Mouse (Mus musculus) testis, postnatal 14 days (tissue): ENCODE data around the gene Filip1l.

Experiments
- DNase-seq: peaks from one replicate; pipeline ENCODE4 v3.0.0; 2021; ENCODE audit warnings: low spot score

Filip1l gene

DNA sequence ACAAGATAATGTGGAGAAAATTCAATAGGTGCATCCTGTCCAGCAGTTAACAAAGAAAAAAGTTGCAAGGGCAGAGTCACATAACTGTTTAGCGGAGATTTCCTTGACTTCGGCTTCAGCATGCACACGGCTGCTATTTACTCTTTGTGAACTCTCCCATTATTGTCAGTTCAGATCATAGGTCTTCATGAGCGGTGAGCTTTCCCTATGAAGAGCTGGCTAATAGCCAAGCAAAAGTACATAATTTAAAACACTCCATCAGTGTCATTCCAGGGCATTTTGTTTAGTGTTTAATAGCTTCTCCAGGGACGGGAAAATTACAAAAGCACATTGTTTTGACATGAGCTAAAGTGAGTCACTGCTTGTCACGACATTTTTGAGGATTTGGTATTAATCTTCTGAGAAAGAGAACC is 179.2 kb downstream of the Filip1l start:
- DNase-seq, result no peak

DNA sequence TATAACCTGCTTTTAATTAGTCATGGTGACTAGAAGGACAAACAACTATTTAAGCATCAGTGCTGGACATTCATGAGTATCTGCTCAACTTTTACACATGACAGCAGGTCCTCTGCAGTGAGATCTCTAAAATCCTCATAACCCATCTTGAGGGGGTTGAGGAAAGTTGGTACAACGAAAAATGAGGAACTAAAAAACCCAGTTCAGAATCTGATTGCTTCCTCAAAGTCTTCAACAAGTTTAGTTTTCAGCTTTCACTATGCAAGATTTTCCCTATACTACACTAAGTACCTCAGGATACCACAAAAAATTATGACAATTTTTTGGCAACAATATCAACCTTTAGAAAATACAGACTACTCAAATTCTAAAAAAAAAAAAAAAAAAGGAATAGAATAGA is 181.5 kb downstream of the Filip1l start:
- DNase-seq, result no peak

DNA sequence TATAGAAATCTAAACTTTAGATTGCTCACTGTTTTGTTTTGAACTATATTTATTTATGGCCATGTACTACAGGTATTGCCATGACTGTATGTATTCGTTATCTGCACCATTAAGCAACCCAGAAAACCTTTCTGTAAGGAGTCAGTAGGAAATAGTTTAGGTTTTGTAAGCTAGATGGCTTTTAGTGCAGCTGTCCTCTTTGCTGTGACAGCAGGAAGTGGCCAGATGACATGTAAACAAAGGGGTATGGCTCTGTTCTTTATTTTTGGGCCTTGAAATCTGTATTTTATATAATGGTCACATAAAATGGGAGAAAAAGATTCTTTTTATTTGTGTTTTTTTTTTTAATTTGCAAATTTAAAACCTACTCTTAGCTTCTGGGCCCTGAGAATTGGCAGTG is 181.9 kb downstream of the Filip1l start:
- no peak for DNase-seq

DNA sequence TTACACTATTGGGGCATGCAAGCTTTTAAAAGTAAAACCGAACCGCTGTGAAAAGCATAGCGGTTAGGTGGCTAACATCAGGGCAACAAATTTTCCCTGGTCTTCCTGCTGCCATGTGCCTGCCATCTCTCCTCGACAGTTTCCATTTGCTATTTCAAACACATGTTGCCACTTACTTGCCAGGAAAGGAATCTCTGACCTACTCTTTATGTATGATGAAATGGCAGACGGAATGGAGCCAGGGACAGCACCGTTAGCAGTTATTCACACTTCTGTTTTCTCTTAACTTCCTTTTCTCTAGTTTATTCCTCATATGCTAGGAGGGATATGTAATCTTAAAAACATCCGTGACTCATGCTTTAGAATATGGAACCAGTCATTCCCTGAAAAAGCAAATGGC is 183.6 kb downstream of the Filip1l start:
- DNase-seq, result no peak

DNA sequence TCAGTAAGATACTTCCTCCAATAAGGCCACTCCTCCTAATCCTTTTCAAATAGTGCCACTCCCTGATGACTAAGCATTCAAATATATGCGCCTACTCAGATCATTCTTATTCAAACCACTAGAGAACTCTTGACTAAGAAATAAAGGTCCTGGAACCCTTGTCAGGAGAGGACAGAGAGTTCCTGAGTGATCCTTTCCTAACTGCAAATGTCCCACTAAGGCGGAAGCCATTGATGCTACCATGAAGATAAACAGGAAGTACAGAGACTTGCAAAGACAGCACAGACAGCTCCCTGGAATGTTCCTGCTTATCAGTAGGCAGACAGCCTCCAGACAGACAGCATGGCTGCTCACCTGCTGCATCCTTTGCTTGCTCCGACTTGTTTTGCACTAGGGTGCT is 190.3 kb downstream of the Filip1l start:
- DNase-seq, result no peak

DNA sequence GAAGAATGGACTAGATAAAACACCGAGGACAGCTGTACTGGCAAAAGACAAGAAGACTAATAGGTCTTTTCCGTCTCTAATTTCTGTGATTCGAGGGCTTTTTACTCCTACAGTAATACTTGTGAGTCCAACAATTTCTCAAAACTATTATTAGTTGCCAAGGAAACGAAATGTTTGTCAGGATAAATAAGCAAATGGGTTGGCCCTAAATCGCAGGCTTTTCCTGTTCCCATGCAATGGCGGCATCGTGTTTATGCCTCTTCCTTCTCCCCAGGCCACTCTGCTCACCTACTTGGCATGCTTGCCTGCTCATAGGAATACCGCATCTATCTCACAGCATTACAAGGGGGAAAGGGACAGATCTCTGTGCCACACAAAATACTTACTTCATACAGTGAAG is 191.5 kb downstream of the Filip1l start:
- no peak for DNase-seq

DNA sequence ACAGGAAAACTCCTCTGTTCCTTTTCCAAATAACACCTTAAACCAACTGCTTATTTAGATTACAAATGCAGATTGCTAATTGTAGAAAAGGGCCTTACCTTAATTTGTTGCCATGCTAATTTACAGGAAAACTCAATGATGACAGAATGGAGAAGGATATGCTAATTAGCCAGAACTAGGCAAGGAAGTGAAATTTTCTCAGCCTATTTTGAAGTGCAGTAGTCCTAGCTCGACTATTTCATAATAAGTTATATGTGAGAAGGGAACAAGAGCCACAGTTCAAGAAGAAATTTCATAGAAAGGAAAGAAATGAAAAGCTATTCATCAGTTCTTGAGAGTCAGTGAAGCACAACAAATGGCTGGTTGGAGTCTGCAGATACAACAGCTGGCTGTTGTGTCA is 193.5 kb downstream of the Filip1l start:
- DNase-seq, result no peak

DNA sequence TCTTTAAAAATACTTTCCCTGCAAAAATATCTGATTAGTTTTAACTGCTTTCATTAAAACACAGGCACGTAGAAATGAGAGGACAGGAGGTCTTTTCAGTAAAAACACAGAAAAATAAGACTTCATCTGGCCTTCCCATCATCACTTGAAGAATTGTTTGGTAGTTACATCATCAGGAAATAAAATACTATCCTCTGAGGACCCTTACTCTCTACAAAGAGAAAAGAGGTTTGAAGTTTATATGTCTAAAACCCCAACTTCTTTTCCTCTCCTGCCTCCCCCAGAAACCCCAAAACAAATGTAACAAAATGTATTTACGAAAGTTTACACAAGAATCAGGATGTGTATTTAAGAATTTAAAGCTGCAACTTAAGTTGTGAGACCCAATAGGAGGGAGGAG is 195.7 kb downstream of the Filip1l start:
- no peak for DNase-seq

DNA sequence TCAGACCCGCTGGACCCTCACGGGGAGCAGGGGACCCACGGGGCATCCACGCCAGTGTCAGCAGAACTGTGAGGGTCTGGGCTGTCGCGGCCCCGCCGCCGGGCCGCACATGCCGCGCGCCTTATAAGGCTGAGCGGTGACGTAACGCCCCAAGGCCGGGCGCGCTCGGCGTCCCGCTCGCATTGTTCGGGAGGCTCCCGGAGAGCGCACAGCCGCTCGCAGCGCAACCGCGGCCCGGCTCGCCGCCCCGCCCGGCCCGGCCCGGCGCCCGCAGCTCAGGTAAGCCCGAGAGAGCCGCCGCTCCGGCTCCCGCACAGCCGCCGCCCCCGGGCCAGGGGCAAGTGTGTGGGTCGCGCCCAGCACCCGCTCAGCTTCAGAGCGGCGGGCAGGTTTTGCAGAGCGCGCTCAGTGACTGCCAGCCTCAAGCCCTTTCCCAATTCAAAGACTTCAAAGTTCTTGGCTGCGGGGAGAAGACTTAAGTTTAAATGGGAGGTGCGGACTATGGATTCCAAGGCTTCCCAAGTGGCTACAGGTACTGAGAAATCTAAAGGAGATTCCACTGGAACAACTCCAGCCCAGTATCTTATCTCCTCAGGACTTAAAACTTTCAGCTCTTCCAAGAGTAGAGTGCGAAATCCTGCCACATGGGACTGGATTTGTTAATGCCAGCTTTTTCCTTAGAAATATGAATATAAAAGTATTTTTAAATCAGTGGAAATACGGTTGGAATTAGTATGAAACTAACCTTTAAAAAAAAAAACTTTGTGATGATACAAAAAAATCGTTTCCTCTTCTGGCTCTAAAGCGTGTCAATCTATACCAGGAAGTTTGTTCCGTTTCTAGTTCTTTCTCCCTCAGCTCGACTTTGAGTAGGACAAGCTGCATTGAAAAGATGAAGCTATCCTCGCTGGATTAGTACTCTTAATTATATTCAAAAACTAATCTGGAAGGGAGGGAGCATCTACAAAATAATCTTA is 196.5 kb downstream of the Filip1l start:
- DNase-seq, result peak; percentile 83

DNA sequence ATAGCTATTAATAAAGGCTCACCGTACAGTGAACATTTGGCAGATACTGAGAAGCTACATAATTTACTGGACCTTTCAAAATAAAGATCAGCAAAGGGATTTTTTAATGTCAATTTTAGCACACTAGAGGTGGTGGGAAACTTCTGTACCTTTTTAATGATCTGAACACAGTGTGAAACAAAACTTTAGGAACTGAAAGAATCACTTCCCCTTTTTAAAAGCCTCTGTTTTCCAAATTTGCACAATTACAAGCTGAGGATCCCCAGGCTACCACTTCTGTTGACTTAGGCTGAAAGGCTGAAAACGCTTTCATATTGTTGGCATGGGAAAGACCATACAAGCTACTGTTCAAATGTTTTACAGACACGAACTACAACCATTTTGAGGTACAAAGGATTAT is 197.2 kb downstream of the Filip1l start:
- DNase-seq, result no peak

DNA sequence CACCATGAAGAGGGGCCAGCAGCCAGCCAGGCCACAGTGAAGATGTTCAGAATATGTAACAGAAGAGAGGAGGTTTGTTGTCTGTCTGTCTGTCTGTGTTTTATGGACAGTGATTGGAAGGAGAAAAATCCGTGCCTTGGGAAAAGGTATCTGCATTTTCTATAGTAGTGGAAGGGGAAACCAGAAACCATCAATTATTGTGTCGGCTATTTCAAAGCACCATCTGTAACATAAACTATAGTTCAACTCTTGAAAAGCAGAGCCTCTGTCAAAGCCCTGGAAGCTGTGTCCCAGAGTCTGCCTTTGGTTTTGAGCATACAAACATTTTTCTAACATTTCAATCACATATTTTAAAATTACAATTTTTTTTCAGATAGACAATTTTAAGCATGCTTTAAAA is 197.9 kb downstream of the Filip1l start:
- no peak for DNase-seq

DNA sequence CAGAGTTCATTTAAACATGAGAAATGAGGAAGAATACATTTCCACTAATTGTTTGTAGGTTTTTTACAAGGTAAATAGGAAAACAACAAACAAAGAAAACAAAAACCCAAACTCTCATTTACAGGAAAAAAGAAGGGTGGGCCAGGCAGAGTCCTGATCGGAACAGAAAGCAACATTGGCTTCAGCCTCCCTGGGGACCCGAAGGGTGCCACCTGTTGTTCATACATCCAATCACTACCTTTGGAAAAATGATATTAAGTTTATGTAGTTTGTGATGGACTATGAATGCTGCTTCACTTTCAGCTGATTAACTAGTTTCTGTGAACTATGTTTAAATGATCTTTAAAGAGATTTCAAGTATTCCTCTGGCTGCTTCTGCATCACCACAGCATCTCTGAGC is 198.7 kb downstream of the Filip1l start:
- no peak for DNase-seq

DNA sequence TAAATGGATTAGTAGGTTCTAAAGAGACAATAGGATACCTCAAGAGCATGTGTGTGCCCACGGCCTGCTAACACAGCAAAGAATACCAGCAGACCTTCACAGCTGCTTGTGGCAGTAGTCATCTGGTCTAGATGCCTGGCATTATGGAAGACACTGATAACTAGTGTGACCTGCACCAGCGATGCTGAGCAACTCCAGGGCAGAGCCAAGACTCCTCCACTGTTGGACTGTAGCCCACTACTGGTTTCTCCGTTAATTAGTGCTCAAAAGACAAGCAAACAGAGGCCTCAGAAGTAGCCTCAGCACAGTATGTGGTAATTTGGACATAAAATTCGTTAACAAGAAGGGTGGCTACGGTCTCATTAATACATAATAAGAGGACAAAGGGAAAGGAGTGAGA is 199.8 kb downstream of the Filip1l start:
- no peak for DNase-seq

DNA sequence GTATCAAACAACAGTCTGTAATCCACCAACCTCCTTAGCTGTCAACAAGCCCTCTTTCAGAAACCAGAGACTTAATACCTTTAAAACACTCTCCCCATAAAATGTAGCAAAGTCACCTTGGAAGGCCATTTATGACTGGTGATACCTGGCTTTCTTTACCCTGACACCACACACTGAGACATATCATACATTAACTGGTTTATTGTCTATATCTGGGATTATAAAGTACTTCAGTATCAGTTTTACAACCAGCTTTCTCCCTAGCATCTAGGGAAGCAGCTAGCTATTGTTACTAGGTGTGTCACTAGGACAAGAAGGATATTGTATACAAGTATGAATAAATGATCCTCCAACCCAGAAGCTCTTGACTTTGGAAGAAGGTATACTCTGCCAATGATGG is 200.3 kb downstream of the Filip1l start:
- DNase-seq, result no peak

DNA sequence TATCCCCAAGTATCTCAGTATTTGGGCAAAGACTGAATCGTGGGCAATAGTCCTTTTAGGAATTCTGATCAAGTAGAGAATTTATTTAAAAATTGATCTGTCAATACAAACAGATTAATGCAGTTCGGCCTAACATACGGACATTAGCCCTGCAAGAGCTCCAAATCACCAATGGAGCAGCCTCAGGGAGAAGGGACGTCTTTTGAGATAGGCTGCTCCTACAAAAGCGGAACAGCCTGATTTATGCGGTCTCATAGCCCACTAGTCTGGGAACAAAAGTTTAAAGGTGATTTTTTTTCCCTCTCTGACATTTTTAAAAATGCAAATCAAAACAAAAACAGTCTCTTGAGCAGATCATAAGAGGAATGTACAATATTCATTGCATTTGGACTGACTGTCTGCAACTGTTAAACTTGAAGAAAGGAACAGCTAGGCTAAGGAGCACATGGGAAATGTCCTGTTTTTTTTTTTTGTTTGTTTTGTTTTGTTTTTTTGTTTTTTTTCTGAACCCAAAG is 202.1 kb downstream of the Filip1l start:
- DNase-seq, result no peak

DNA sequence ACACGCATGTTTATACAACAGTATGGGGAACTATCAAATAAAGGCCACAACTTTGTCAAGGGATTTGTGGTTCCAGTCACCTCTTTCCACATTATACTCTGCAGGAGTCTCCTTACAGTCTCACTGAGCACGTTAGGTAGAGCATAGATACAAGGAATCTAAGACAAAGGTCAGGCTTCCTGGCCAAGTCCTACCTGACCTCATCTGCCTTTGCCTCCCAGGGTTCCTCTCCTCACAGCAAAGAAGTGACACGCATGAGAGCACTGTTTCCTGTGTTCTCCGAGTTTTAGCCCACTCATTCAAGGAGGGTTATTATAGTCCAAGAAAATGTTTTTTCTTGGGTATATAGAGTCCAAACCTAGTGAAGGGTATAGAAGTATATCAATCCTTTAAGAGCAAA is 202.8 kb downstream of the Filip1l start:
- no peak for DNase-seq

DNA sequence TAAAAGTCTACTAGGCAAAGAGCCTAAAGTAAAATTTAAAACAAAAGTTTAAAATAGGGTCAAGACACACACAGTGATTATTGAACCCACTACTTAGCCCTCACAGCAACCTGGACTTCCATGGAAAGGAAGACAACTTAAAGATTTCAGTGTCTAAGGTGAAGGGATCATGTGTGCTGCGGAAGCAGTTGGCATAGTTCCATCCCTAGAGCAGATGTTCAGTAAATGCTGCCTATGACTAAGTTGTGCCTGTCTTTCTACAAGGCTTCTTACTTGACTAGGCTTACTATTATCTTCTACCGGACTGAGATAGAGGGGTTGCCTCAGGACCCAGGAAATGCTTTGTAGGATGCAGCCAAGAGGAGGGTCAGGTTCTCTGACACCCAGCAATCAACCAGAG is 203.4 kb downstream of the Filip1l start:
- DNase-seq, result no peak

DNA sequence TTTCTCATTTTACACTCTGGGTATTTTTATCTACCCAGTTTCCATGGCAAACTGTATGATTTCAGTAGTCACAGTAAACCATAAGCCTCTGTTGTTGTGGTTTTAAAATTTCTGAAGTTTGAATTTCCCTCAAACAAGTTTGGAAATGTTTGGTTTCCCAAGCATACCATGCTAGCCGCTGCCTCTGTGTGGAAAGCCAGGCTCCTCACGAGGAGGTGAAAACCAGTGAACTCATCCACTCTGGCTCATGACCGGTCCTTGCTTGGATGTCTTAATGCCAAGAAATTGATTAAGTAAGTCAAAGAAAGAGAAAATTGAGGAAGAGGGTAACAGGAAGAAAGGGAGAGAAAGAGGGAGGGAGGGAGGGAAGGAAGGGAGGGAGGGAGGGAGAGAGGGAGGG is 205.4 kb downstream of the Filip1l start:
- no peak for DNase-seq

DNA sequence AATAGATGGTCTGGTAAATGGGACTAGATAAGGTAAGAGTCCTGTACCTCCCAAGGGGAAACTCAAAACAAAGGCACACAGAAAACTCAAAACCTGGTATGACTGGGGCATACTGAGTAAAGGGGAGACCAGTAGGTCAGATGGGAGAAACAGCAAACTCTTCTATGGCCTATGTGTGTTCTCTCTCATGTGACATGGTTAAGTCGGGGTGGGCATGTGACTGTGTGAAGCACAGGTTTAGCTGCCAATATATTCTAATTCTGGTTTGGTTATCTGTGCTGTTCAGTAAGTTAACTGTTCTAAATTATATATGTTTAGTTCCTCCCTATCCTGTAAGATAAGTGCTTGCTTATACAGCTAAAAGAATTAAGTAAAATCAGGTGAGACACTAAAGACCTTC is 207.3 kb downstream of the Filip1l start:
- no peak for DNase-seq

DNA sequence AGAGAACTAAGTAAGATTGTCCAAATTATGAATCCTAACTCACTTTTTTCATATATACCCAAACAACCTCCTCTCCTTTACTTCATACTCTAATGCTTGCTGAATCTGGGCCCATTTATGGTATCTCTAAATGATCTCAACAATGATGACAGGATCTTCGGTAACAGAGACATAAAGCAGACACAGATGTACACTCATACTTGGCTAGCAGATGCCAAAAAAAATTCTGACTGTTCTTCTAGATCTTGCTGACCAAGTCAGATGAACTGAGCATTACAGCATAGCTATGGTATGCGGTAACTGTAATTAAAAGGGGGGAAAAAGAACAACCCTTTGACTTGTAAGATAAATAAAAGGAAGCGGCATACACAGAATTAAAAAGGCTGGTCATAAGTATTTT is 210.6 kb downstream of the Filip1l start:
- no peak for DNase-seq

DNA sequence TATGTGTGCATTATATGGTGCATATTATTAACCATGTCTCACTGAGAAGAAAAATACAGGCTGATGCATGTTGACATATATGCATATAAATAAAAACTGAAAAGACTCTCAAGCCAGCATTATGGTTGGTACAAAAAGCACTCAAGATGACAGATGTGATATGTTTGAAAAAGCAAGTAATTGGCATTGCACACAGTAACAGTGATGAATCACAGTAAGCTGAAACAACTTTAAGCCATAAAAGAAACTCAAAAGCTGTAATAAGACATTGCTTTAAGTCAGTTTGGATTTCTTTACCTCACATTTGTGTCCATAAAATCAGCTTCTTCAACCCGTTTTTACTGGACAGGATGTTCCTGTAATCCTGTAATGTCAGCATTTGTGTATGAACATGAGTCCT is 211.9 kb downstream of the Filip1l start:
- no peak for DNase-seq

DNA sequence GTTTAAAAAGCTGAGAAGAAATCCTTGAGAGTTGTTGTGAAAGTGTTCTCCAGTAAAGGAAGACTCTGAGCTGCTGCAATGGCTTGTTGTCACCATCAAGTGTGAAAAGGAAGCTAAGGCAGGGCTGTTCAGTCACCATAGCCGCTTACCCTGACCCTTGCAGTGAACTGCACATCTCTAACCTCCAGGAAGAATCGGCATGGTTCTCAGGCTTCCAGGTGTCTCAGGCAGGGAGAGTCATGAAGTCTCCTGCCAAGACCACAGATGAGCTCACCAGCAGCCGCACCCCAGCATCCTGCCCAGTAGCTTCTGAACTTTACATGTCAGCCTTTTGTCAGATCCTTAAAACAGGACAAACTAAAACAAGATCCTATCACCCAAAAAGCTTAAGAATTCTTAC is 213.3 kb downstream of the Filip1l start:
- no peak for DNase-seq

DNA sequence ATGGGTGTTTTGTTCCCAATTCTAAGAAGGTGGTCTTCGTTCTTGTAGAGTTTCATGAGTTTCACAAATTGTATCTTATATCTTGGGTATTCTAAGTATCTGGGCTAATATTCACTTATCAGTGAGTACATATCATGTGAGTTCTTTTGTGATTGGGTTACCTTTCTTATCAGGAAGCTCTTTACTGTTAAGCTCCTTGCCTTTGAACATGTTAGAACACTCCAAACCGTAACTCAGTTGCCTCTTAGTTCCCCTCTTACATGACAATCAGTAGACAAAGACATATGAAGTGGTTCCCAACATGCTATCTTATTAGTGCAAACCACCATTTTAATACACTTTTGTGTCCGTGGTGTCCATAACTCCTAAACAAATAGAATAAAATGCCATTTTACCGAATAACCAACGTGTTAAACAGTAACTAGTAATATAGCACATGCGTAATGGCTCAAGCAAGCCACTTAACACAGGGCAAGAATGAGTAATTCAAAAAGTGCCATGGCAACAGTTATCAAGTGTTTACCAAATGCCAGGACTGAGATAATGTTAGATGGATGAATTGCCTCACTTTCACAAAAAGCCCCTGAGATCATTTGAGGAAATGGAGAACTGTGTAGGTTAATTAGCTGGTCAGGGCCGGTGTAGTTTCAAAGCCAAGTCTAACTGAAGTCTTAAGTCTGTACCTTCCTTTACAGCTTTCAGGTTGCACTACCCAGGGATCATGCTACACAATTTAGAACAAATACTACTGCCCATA is 215.9 kb downstream of the Filip1l start:
- no peak for DNase-seq
